Mouse (Mus musculus) thymus, adult 2 months (tissue): ENCODE measurements around the gene Far2. TPM values are rescaled to one million over a fixed set of nuclear protein-coding genes. Genes with fewer than 3 reads are reported as not detected.
"Not testable (repeated sequence)": the region's sequence is repeated elsewhere in the genome, so short reads cannot be mapped to it uniquely, and the experiment has no call there.

Experiments used
- DNase-seq: peaks from one replicate; pipeline ENCODE4 v3.0.0; 2021
- H3K27ac ChIP-seq: fragments of 200-500 bp; 2 replicates; pipeline ENCODE4 v1.5.1; 2012; ENCODE audit warnings: low read length, control low read depth; ENCODE audit not compliant: control insufficient read depth, insufficient read depth
- H3K27me3 ChIP-seq: fragments of 200-500 bp; 2 replicates; pipeline ENCODE4 v1.6.1; 2012; ENCODE audit warnings: mild to moderate bottlenecking, low read length, moderate library complexity, mixed read lengths; ENCODE audit not compliant: control insufficient read depth, insufficient read depth
- H3K36me3 ChIP-seq: fragments of 200-500 bp; 2 replicates; pipeline ENCODE4 v1.6.1; 2012; ENCODE audit warnings: mild to moderate bottlenecking, low read length, moderate library complexity; ENCODE audit not compliant: control insufficient read depth, insufficient read depth
- H3K4me1 ChIP-seq: fragments of 200-500 bp; replicated peaks from 2 replicates; pipeline ENCODE4 v1.6.1; 2012; ENCODE audit warnings: low read length; ENCODE audit not compliant: control insufficient read depth, insufficient read depth
- H3K4me3 ChIP-seq: fragments of 200-500 bp; 2 replicates; pipeline ENCODE4 v1.5.1; 2012; ENCODE audit warnings: mild to moderate bottlenecking, low read length, control low read depth, moderate library complexity; ENCODE audit not compliant: control insufficient read depth, insufficient read depth
- CTCF ChIP-seq: fragments of 200-500 bp; IDR thresholded peaks from 2 replicates; pipeline ENCODE4 v1.5.1; 2012; ENCODE audit warnings: mild to moderate bottlenecking, control low read depth, low read length, moderate library complexity, borderline replicate concordance; ENCODE audit not compliant: control insufficient read depth, poor library complexity, insufficient read depth; ENCODE audit errors: extremely low read depth
- POLR2A ChIP-seq: fragments of 200-500 bp; IDR thresholded peaks from 2 replicates; pipeline ENCODE4 v1.6.1; 2012; ENCODE audit warnings: mild to moderate bottlenecking, low read length, control low read depth, moderate library complexity; ENCODE audit not compliant: control insufficient read depth, poor library complexity, insufficient read depth; ENCODE audit errors: extremely low read depth
- WGBS: fragments of 180-500 bp; shearing (Covaris S2); methylation state at CpG from one replicate; pipeline ENCODE4 v1.1.7; 2018; 5-methylcytosine and 5-hydroxymethylcytosine counted together
- polyA plus RNA-seq: library from polyadenylated mRNA; depleted of rRNA; stranded (reverse); fragments of >200 nt; gene quantifications from 2 replicates; pipeline ENCODE4 v1.2.3, GENCODE M21; 2012

Far2 gene
- polyA plus RNA-seq, 1 experiment, result 0.22 TPM

DNA sequence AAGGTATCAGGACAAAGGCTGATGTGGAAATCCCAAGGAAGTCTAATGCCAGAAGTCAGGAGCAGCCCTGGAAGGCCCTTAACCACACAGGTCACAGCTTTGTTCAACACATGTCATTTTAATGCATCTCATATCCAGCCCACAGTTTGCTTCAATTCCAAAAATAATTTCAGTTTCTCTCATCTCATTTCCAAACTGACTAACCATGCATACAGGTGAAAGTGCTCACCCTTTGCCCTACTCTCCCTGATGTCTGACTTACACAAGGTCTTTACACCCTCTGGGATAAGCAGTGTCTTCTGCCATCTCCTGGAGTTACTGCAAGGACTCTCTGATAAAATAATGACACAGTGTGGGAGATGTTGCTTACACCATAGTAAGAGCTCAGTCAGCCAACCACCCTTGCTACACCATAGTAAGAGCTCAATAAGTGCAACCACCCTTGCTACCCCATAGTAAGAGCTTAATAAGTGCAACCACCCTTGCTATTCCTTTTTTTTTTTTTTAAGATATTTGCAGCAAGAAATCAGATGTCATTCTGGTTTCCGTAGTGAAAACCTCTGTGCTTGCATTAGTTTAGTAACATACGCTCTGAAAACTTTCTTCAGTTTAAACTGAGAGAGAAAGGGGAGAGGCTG lies 64.1 kb downstream of the Far2 start:
- H3K36me3 ChIP-seq, result no peaks in the 10 kb centered on the region
- no peak overlapping the region for H3K27ac ChIP-seq
- no peaks in the 10 kb centered on the region for H3K27me3 ChIP-seq
- no peak for TF ChIP-seq POLR2A
- DNase-seq, result no peak
- 76% methylated on average over 2 of the region's 2 CpGs for WGBS
- no peak overlapping the region for H3K4me3 ChIP-seq
- no peaks in the 10 kb centered on the region for H3K4me1 ChIP-seq

DNA sequence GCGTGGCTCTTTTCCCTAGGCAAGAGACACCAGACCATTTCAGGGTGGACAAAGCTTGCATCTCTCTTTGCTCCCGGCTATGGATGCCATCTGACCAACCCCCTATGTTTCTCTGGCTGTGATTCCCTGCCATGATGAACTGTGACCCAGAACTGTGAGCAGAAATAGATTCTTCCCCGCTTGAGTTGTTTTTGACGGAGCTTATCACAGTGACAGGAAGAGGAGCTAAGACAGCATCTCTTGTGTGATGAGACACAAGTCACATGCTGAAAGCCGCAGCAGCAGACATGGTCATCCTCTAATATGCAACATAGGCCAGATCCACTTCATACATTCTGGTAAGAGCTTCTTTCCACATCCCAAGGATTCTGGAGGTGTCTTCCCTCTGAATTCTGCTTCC lies 69.3 kb downstream of the Far2 start:
- 88% methylated on average over 5 of the region's 5 CpGs for WGBS
- Histone ChIP-seq H3K27me3 (no peaks in the 10 kb centered on the region), H3K4me3 (no peak overlapping the region), H3K27ac (no peak overlapping the region), H3K4me1 (no peaks in the 10 kb centered on the region), H3K36me3 (no peaks in the 10 kb centered on the region)
- TF ChIP-seq CTCF (no peak), POLR2A (no peak)
- DNase-seq, result no peak

DNA sequence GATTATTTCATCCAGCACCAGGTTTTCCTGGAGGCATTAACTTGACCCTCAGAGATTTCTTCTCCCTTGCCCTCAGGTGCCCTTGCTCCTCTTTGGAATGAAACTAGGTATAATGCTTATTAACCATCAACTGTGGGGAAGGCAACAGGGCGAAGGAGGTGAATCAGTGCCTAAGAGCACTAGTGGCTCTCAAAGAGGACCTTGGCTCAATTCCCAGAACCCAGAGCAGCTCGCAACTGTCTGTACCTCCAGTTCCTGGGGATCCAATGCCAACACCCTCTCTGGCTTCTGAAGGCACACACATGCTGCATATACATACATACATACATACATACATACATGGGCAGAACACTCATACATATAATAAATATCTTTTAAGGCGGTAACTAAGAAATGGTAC lies 69.8 kb downstream of the Far2 start:
- Histone ChIP-seq H3K4me1 (no peaks in the 10 kb centered on the region), H3K27ac (no peak overlapping the region), H3K36me3 (no peaks in the 10 kb centered on the region), H3K27me3 (no peaks in the 10 kb centered on the region), H3K4me3 (no peak overlapping the region)
- TF ChIP-seq POLR2A (no peak), CTCF (no peak)
- WGBS, result 91% methylated on average over 3 of the region's 3 CpGs
- DNase-seq, result no peak

DNA sequence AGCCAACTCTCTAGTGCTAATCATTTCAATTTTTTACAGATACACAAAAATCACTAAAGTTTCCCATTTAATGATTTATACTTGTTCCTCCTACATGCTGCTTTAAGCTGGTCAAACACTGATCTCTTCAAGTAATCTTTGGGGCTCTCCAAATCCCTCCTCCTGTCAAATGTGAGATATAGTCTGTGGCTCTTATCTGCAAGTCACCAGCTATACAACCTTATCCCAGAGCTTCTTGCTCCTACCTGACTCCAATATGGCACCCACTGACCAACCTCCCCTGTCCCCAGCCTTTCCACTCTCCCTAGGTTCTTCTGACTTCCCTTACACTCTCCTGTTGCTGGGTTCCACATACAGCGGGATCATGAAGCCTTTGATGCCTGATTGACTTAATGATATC lies 70.6 kb downstream of the Far2 start:
- 98% methylated on average over 1 of the region's 1 CpGs for WGBS
- Histone ChIP-seq H3K27me3 (no peaks in the 10 kb centered on the region), H3K4me1 (no peaks in the 10 kb centered on the region), H3K4me3 (no peak overlapping the region), H3K27ac (no peak overlapping the region), H3K36me3 (no peaks in the 10 kb centered on the region)
- TF ChIP-seq CTCF (no peak), POLR2A (no peak)
- no peak for DNase-seq

DNA sequence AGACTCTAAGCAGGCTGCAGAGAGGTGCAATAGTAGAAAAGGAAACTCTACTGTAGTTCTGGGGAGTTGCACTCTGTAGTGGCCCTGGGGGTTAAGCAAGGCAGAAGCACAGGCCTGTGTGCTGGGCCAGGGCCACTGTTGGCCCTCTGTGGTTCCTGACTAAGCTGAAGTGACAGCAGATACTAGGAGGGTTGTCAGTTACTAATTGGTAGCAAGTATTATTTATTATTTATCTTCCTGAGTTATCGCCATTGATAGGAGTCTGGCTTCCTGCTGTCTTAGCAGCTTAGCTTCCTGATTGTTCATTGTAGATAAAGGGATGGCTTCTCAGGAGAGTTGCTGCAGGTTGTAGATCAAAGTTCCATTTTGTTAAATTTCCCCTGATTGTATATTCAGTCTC lies 73.6 kb downstream of the Far2 start:
- WGBS, result 75% methylated on average over 1 of the region's 1 CpGs
- DNase-seq, result no peak
- H3K4me1 ChIP-seq, result no peaks in the 10 kb centered on the region
- H3K27me3 ChIP-seq, result no peaks in the 10 kb centered on the region
- no peak overlapping the region for H3K4me3 ChIP-seq
- TF ChIP-seq POLR2A (no peak), CTCF (no peak)
- H3K36me3 ChIP-seq, result no peaks in the 10 kb centered on the region
- H3K27ac ChIP-seq, result no peak overlapping the region

DNA sequence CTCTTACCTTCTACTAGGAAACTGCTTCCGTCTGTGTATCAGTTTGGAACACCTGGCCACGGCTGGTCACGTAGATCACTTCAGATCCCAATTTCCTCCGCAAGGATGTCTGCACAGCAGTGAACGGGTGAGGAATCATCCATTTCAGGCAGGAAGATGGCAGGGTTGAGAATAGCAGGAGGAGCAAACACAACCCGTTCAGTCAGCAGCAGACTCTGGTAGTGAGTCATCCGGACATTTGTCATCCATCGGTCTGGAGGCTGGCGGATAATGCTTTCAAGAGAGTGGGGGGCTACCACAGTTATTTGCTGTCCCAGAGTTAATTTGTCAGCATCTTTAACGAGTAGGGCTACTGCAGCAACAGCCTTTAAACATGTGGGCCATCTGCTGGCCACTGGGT lies 79.8 kb downstream of the Far2 start:
- not testable (repeated sequence) for H3K4me1 ChIP-seq, H3K27me3 ChIP-seq, H3K4me3 ChIP-seq, DNase-seq, H3K27ac ChIP-seq, H3K36me3 ChIP-seq
- 83% methylated on average over 10 of the region's 10 CpGs for WGBS

DNA sequence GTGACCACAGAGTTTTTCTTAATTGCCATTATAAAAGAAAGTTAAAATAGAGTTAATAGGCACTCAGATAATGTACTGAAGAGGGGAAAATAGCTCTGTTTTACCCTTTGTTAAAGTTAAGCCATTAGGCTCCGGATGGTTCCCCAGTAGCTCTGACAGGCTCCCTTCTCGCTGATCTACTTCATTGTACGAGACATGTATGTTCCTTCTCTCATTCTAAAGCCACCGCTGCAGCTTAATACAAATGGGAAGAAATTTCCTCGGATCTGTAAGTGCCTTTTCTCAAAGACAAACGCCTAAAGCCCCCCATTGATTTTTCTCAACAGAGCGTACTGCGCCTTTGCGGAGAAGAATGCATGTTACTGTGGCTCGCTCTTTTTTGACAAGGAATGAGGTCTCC lies 85.3 kb downstream of the Far2 start:
- WGBS, result 85% methylated on average over 10 of the region's 10 CpGs
- no peaks in the 10 kb centered on the region for H3K36me3 ChIP-seq
- H3K27ac ChIP-seq, result no peak overlapping the region
- TF ChIP-seq POLR2A (no peak), CTCF (no peak)
- H3K4me1 ChIP-seq, result no peaks in the 10 kb centered on the region
- no peaks in the 10 kb centered on the region for H3K27me3 ChIP-seq
- no peak overlapping the region for H3K4me3 ChIP-seq
- DNase-seq, result no peak
